Mouse (Mus musculus): ENCODE data around the gene Galnt10. TPM values are rescaled to one million over a fixed set of nuclear protein-coding genes. Genes with fewer than 3 reads are reported as not detected.

Gene Galnt10
- total RNA-seq, 1 experiment, result 13.5 TPM

DNA sequence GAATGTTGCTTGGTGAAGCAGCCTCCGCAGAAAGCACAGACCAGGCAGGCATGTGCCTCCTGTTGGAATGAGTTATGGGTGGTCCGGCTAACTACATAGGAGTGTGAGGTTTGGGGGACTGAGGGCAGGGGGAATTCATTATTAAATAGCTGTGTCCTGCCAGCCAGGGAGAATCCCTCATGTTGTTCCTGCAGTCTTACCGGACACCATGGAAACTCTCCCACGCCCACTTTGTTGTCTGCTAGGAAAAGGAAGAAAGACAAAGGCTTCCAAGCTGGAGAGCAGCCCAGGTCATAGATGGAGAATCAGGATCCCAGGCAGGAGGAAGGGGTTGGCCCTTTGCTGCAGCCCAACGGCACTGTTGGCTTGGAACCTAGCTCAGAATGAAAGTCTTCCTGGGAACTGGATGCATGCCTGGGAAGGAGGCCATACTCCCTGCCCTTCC, 51.6 kb downstream of the Galnt10 start:
- in situ Hi-C loops (cut with MboI; ENCODE audit: low sequenced_read_pairs in 2 of 2, unreplicated experiment in 2 of 2), result no loop called here
- no peaks in the 10 kb centered on the region for H3K9me3 ChIP-seq (ENCODE audit: control insufficient read depth, insufficient read depth, low read depth, low read length)
- no peak overlapping the region for H3K4me3 ChIP-seq (ENCODE audit: insufficient read depth in 1 of 2, low read depth in 1 of 2, low read length in 2 of 2, poor library complexity in 1 of 2, severe bottlenecking in 1 of 2)
- no peaks in the 10 kb centered on the region; a peak in 1 of 4 replicates for H3K4me1 ChIP-seq (ENCODE audit: control insufficient read depth in 2 of 2, insufficient read depth in 2 of 2, low read length in 2 of 2, poor library complexity in 1 of 2)
- DNase-seq (ENCODE audit: low read depth, low spot score), result no peak
- no peaks in the 10 kb centered on the region for H3K36me3 ChIP-seq (ENCODE audit: control insufficient read depth, insufficient read depth, low read length, poor library complexity, severe bottlenecking)
- no peak overlapping the region for H3K9ac ChIP-seq (ENCODE audit: insufficient read depth, low read depth, low read length, poor library complexity, severe bottlenecking)
- TF ChIP-seq ZNF384 (IDR thresholded peaks at IDR 0.05; ENCODE audit: low read depth, low read length) (no peak), CHD2 (IDR thresholded peaks at IDR 0.05; ENCODE audit: low read depth, low read length) (no peak), ZC3H11A (IDR thresholded peaks at IDR 0.05; ENCODE audit: borderline replicate concordance, low read depth, low read length) (no peak), MAFK (IDR thresholded peaks at IDR 0.05; ENCODE audit: insufficient read depth, low read depth, low read length) (no peak)
- H3K27ac ChIP-seq (ENCODE audit: insufficient read depth, low read depth, low read length, poor library complexity, severe bottlenecking), result no peak overlapping the region

DNA sequence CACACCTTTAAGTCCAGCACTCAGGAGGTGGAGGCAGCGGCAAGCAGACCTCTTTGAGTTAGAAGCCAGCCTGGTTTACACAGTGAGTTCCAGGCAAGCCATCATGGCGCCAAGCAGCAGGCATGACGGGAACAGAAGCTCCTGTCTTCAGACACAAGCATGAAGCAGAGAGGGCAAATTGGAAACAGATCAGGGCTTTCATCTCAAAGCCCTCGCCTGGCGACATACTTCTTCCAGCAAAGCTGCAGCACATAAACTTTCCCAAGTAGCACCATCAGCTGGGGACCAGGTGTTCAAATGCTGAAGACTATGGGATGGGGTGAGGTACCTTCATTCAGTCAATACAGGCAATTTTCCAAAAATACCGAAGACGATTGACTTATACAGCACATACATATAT, 54.9 kb downstream of the Galnt10 start:
- no peak overlapping the region for H3K27ac ChIP-seq (ENCODE audit: insufficient read depth, low read depth, low read length, poor library complexity, severe bottlenecking)
- no peaks in the 10 kb centered on the region for H3K4me1 ChIP-seq (ENCODE audit: control insufficient read depth in 2 of 2, insufficient read depth in 2 of 2, low read length in 2 of 2, poor library complexity in 1 of 2)

DNA sequence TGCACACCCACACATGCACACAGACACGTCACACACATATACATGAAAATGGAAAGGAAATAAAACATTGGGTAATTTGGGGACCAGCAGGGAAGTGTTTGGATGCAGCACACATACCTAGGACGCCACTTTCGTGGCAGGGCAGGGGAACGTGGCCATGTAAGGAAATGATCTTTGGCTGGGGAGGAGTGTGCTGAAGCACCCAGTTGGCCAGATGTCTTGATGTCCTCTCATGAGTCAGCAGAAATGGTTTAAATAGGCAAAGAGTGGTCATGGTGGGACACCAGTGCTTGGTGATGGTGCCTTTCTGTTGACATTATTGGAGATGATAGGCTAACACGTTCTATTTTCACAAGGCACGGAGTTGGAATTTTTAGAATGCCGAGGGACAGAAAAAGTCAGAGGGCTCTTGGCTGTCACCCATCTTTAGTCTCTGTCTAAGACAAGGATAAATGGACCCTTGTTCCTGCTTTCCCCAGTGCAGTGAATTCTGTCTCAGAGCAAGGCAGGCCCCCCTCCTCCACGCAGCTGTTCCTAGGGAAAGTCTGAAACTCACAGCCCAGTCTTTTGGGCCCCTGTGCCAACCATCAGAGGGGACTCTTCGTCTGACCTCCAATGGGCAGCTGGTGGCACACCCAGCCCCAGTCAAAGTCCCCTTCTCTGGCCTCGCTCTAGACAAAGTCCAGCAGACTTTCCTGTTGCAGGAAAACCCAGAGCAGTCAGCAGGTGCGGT, 56.1 kb downstream of the Galnt10 start:
- H3K36me3 ChIP-seq (ENCODE audit: control insufficient read depth, insufficient read depth, low read length, poor library complexity, severe bottlenecking), result no peaks in the 10 kb centered on the region
- DNase-seq (ENCODE audit: low read depth, low spot score), result no peak
- in situ Hi-C loops (cut with MboI; ENCODE audit: low sequenced_read_pairs in 2 of 2, unreplicated experiment in 2 of 2), result no loop called here
- no peak overlapping the region for H3K4me3 ChIP-seq (ENCODE audit: insufficient read depth in 1 of 2, low read depth in 1 of 2, low read length in 2 of 2, poor library complexity in 1 of 2, severe bottlenecking in 1 of 2)
- H3K9me3 ChIP-seq (ENCODE audit: control insufficient read depth, insufficient read depth, low read depth, low read length), result no peaks in the 10 kb centered on the region
- H3K27ac ChIP-seq (ENCODE audit: insufficient read depth, low read depth, low read length, poor library complexity, severe bottlenecking), result no peak overlapping the region
- no peak overlapping the region for H3K9ac ChIP-seq (ENCODE audit: insufficient read depth, low read depth, low read length, poor library complexity, severe bottlenecking)
- TF ChIP-seq MAFK (IDR thresholded peaks at IDR 0.05; ENCODE audit: insufficient read depth, low read depth, low read length), result peak; percentile 34; the same call in 1 of the 2 replicates
- TF ChIP-seq ZC3H11A (IDR thresholded peaks at IDR 0.05; ENCODE audit: borderline replicate concordance, low read depth, low read length), result no peak
- no peaks in the 10 kb centered on the region for H3K4me1 ChIP-seq (ENCODE audit: control insufficient read depth in 2 of 2, insufficient read depth in 2 of 2, low read length in 2 of 2, poor library complexity in 1 of 2)

More for the DNA sequence above, 54.9 kb downstream of the Galnt10 start:
- Histone ChIP-seq H3K9me3 (ENCODE audit: control insufficient read depth, insufficient read depth, low read depth, low read length) (no peaks in the 10 kb centered on the region), H3K4me3 (ENCODE audit: insufficient read depth in 1 of 2, low read depth in 1 of 2, low read length in 2 of 2, poor library complexity in 1 of 2, severe bottlenecking in 1 of 2) (no peak overlapping the region), H3K36me3 (ENCODE audit: control insufficient read depth, insufficient read depth, low read length, poor library complexity, severe bottlenecking) (no peaks in the 10 kb centered on the region), H3K9ac (ENCODE audit: insufficient read depth, low read depth, low read length, poor library complexity, severe bottlenecking) (no peak overlapping the region)
- TF ChIP-seq CHD2 (IDR thresholded peaks at IDR 0.05; ENCODE audit: low read depth, low read length) (no peak), MAFK (IDR thresholded peaks at IDR 0.05; ENCODE audit: insufficient read depth, low read depth, low read length) (no peak), ZC3H11A (IDR thresholded peaks at IDR 0.05; ENCODE audit: borderline replicate concordance, low read depth, low read length) (no peak), ZNF384 (IDR thresholded peaks at IDR 0.05; ENCODE audit: low read depth, low read length) (no peak), HCFC1 (IDR thresholded peaks at IDR 0.05; ENCODE audit: borderline replicate concordance, insufficient read depth, low read length) (no peak)
- in situ Hi-C loops (cut with MboI; ENCODE audit: low sequenced_read_pairs in 2 of 2, unreplicated experiment in 2 of 2), result no loop called here
- no peak for DNase-seq (ENCODE audit: low read depth, low spot score)

DNA sequence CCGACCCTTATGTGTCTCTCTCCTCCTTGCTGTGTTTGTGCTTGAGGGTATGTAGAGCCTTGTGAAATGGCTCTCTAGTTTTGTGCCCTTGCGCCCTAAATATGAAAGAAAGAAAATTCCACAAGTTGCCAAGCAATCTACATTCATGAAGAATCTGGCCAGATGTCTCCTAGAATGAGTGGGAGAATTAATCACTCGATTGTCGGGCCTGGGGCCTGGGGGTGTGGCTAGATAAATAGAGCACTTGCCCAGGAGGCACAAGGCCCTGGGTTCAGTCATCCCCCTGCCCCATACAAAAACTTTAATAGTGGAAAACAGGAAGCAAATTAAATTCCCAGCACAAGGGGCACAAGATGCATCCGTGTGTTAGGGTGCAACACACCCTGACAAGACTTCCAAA, 56.7 kb downstream of the Galnt10 start:
- Histone ChIP-seq H3K4me3 (ENCODE audit: insufficient read depth in 1 of 2, low read depth in 1 of 2, low read length in 2 of 2, poor library complexity in 1 of 2, severe bottlenecking in 1 of 2) (no peak overlapping the region), H3K27ac (ENCODE audit: insufficient read depth, low read depth, low read length, poor library complexity, severe bottlenecking) (no peak overlapping the region), H3K9ac (ENCODE audit: insufficient read depth, low read depth, low read length, poor library complexity, severe bottlenecking) (no peak overlapping the region), H3K4me1 (ENCODE audit: control insufficient read depth in 2 of 2, insufficient read depth in 2 of 2, low read length in 2 of 2, poor library complexity in 1 of 2) (no peaks in the 10 kb centered on the region), H3K9me3 (ENCODE audit: control insufficient read depth, insufficient read depth, low read depth, low read length) (no peaks in the 10 kb centered on the region), H3K36me3 (ENCODE audit: control insufficient read depth, insufficient read depth, low read length, poor library complexity, severe bottlenecking) (no peaks in the 10 kb centered on the region)
- TF ChIP-seq MAFK (IDR thresholded peaks at IDR 0.05; ENCODE audit: insufficient read depth, low read depth, low read length) (no peak), ZNF384 (IDR thresholded peaks at IDR 0.05; ENCODE audit: low read depth, low read length) (no peak), HCFC1 (IDR thresholded peaks at IDR 0.05; ENCODE audit: borderline replicate concordance, insufficient read depth, low read length) (no peak), ZC3H11A (IDR thresholded peaks at IDR 0.05; ENCODE audit: borderline replicate concordance, low read depth, low read length) (no peak), CHD2 (IDR thresholded peaks at IDR 0.05; ENCODE audit: low read depth, low read length) (no peak)
- no peak for DNase-seq (ENCODE audit: low read depth, low spot score)
- in situ Hi-C loops (cut with MboI; ENCODE audit: low sequenced_read_pairs in 2 of 2, unreplicated experiment in 2 of 2), result no loop called here

- H3K27ac ChIP-seq (ENCODE audit: insufficient read depth, low read depth, low read length, poor library complexity, severe bottlenecking), result no peak overlapping the region
- H3K36me3 ChIP-seq (ENCODE audit: control insufficient read depth, insufficient read depth, low read length, poor library complexity, severe bottlenecking), result no peaks in the 10 kb centered on the region; the same call in 1 of the 2 replicates
- H3K4me3 ChIP-seq (ENCODE audit: insufficient read depth in 1 of 2, low read depth in 1 of 2, low read length in 2 of 2, poor library complexity in 1 of 2, severe bottlenecking in 1 of 2), result no peak overlapping the region
- in situ Hi-C loops (cut with MboI; ENCODE audit: low sequenced_read_pairs in 2 of 2, unreplicated experiment in 2 of 2), result no loop called here
- no peak for TF ChIP-seq ZC3H11A (IDR thresholded peaks at IDR 0.05; ENCODE audit: borderline replicate concordance, low read depth, low read length)
- no peak for TF ChIP-seq HCFC1 (IDR thresholded peaks at IDR 0.05; ENCODE audit: borderline replicate concordance, insufficient read depth, low read length)
- TF ChIP-seq ZNF384 (IDR thresholded peaks at IDR 0.05; ENCODE audit: low read depth, low read length), result no peak
- TF ChIP-seq CHD2 (IDR thresholded peaks at IDR 0.05; ENCODE audit: low read depth, low read length), result no peak
- no peak for TF ChIP-seq MAFK (IDR thresholded peaks at IDR 0.05; ENCODE audit: insufficient read depth, low read depth, low read length)
- H3K4me1 ChIP-seq (ENCODE audit: control insufficient read depth in 2 of 2, insufficient read depth in 2 of 2, low read length in 2 of 2, poor library complexity in 1 of 2), result no peaks in the 10 kb centered on the region
- H3K9me3 ChIP-seq (ENCODE audit: control insufficient read depth, insufficient read depth, low read depth, low read length), result no peaks in the 10 kb centered on the region
- DNase-seq (ENCODE audit: low read depth, low spot score), result no peak
- no peak overlapping the region for H3K9ac ChIP-seq (ENCODE audit: insufficient read depth, low read depth, low read length, poor library complexity, severe bottlenecking)
Measured at GRCm38 (mm10) chr11:57706620-57707019, 61.4 kb downstream of the Galnt10 start.

All from ES-E14 (cell line).